Mouse (Mus musculus): ENCODE measurements around the gene Myo6.
"Not testable (repeated sequence)": the region's sequence is repeated elsewhere in the genome, so short reads cannot be mapped to it uniquely, and the experiment has no call there.

Myo6 gene

DNA sequence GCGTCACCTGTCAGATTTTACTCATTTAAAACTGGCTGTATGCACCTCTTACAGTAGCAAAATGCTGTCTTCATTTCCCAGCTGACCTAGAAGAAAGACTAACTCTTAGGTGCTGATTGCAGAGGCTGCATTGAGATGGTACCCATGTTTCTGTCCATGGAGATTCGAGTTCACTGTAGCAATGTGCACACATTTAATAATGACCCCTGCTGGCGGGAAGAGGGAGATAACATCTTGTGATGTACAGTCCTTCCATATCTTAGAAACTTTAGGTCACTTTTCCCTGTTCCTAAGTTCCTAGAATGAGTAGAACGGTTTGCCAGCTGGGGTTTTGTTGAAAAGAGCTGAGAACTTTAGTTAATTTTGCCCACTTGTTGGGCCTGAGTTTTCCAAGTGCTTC lies 138.7 kb downstream of the Myo6 start:
- no peak for DNase-seq (ENCODE audit: low spot score in 2 of 2)

DNA sequence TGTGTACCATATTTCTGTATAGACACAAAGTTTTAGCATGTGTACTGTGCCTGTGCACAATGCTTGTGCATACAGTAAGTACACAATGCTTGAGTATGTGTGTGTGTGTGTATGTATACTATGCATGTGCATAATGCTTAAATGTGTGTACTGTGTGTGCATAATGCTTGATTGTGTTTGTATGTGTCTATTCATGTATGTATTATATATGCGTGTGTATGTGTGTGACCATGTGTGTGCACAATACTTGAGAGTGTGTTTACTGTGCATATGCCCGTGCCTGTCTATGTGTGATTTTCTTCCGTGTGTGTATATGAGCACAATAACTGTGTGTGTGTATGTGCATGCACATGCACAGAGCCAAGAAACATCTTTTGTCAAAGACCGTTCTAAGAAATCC lies 141.6 kb downstream of the Myo6 start:
- no peak for DNase-seq (ENCODE audit: low spot score in 2 of 2)

DNA sequence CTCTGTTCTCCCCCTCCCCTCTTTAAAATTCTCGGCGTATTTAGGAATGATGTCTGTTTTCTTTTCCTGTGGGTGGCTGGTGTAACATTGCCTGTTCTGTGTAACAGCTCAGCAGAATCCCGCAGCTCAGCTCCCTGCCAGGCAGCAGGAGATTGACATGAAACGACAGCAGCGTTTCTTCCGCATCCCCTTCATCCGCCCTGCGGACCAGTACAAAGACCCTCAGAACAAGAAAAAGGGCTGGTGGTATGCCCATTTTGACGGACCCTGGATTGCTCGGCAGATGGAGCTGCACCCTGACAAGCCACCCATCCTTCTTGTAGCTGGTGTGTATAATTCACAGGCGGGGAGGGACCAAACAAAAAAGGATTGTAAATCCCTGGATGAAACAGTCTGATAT lies 142.0 kb downstream of the Myo6 start:
- DNase-seq (ENCODE audit: low spot score in 2 of 2), result peak; percentile 7 to 12

DNA sequence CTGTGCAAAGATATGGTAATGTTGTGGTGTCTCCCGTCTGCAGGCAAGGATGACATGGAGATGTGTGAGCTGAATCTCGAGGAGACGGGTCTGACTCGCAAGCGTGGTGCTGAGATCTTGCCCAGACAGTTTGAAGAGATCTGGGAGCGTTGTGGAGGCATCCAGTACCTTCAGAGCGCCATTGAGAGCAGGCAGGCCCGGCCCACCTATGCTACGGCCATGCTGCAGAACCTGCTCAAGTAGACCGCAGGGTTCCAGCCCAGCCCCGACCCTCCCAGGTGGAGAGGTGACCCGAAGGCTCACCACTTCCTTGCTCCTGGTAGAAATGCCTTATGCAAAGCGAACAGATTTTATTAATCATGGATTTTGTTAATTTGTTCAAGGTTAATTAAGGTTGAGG lies 142.8 kb downstream of the Myo6 start:
- no peak for DNase-seq (ENCODE audit: low spot score in 2 of 2)

DNA sequence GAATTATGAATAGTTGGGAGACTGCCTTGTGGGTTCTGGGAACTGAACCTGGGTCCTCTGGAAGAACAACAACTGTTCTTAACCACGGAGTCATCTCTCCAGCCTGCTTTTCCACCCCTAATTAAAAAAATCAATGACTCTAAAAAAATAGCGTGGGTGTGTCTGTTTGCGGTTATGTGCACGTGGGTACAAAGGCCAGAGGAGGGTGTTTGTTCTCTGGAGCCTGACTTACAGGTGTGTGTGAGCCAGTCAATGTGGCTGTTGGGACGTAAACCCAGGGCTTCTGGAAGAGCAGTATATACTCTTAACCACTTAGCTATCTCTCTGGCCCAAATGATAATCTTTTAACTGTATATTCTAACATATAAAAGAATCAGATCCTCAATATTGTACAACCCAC lies 148.8 kb downstream of the Myo6 start:
- no peak for DNase-seq (ENCODE audit: low spot score in 2 of 2)

DNA sequence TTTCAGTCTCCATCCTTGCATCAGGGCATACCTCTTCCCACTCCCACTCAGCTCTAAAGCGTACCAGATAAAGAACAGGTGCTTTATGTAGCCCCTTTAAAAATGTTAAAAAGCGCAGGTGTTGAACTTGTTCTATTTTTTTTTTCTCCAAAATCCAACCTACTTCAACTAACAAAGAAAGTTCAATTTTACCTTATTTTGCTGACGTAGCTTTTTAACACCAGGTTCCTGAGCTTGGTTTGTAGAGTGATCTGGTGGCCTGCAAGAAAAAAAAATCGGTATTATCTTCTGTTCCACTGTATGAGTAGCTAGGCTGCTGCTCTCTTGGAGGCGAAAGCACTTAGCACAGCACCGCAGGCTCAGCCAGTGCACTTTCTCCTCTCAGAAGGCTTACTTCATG lies 151.1 kb downstream of the Myo6 start:
- no peak for DNase-seq (ENCODE audit: low spot score in 2 of 2)

DNA sequence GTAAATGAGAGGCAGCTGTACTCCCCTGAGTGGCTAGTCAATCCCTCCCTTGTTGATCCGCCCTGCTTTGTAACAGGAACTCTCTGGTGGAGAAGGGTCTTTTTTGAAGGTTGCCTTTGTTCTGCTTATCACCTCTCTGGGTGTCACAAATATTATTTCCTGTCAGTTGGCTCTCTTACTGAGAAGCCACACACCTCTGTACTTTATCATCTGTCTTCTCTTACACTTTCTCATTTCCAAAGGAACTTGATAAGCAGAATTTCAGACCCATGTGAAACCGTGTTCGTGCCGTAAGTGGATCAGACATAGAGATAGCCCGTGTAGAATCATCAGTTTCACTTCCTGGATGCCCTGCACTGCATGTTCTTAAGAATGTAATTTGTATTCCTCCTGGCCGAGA lies 153.2 kb downstream of the Myo6 start:
- DNase-seq (ENCODE audit: low spot score in 2 of 2), result no peak

DNA sequence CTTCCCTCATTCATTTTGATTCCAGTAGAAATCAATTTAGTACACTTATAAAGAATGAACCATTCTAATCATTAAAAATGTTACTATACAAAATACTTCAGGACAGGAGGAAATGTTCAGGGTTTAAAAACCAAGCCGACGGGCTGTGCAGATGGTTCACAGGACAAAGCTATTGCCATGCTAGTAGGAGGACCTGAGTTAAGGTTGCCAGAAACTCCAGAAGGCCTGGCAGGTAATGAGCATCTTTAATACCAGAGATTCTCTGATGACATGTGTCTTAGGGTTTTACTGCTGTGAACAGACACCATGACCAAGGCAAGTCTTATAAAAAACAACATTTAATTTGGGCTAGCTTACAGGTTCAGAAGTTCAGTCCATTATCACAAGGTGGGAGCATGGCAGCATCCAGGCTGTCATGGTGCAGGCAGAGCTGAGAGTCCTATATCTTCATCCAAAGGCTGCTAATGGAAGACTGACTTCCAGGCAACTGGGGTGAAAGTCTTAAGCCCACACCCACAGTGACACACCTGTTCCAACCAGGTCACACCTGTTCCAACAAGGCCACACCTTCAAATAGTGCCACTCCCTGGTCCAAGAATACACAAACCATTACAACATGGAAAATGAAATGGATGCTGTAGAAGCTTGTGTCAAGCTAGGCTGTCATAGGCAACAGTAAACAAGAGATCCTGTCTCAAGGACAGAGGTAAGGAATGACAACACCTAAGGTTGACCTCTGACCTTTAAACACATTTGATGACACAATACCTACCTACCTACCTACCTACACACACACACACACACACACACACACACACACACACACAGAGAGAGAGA lies 156.4 kb downstream of the Myo6 start:
- DNase-seq (ENCODE audit: low spot score in 2 of 2), result not testable (repeated sequence)

DNA sequence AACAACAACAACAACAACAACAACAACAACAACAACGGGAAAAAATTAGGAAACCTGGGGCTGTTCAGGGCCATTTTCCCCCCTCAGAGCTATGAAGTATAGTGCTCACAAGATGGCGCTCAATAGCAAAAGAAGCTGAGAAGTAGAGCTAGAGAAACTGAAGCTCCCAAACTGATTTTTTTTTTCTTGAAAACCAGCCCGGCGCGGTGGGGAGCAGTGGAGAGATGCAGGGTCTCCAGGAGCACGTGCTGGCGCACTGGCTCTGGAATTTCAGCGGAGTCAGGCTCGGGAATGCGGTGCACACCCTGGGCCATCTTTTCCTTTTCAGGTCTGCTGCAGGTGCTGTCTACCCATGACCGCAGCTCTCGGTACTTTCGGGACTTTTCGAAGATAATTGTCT lies 167.3 kb downstream of the Myo6 start:
- peak; percentile 31 to 54 for DNase-seq (ENCODE audit: low spot score in 2 of 2)

DNA sequence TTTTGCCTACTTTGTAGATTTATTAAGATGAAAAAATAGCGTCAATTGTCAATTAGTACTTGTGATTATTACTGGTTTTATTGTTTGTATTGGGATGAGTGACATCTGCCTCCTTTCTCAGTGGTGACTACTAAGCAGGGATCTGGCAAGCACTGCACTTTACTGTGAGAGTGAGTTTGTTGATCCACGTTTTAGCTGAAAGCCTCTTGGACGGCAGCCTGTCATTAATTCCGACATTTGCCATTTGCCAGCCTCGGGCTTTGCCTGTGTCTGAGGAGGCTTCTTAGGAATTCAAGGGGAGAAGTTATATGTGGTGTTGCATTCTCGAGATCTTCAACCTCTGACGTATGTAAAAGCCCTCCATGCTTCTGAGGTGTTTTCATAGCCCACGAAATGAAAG lies 168.6 kb downstream of the Myo6 start:
- no peak for DNase-seq (ENCODE audit: low spot score in 2 of 2)

DNA sequence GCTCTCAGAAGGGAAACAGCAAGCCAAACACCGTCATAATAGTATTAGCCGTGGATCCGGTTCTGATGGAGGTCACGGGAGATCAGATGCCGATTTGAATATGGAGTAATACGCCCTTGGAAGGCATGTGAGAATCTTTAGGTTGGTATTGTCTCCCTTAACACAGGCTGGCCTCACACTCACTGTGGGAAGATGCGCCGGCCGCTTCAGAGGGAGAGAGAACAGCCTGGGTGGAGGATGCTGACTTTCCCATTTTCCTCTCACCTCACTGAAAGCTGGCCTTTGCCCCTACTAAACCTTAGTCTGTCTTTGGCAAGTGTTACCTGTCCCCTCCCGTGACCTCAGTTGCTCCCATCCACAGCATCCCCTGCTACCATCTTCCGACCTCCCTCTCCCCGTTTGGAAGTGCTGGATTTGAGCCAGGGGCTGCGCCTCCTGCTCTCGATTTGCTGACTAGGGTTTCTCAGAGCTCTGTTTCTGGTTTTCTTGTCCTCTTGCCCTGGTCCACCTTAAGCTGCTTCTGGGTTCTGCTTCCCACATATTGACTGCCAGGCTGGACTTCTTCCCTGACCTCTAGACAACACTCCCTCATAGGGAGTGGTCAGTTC lies 169.3 kb downstream of the Myo6 start:
- DNase-seq (ENCODE audit: low spot score in 2 of 2), result no peak

DNA sequence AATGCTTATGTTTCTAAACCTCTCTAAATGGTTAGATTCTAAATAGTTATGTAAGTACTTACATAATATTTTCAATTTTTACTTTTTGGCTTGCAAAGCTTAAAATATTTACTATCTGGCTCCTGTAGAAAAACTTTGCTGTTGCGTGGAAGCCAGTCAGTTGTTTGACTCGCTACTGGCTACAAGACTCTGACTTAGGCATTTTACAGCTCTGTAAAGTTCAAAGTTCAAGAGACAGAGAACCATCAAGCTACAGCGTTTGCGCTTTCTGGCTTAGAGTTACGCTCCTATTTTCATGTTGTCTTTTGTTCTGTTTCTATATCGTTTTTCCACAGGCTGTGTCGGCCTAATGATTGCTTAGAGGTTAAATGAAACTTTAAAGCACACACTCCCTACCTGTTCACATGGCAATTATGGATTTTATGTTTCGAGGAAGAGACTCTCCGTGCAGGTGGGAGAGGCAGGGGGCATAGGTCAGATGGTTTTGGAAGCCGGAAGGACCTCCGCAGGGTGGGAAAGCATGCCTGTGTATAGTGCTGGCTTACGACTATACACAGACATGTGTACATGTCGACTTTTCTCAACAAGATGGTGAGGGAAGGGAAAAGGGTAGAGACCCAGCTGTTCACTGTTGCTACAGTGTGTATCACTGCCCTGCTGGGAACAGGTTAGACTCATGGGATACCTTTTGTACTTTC lies 171.0 kb downstream of the Myo6 start:
- DNase-seq (ENCODE audit: low spot score in 2 of 2), result no peak

DNA sequence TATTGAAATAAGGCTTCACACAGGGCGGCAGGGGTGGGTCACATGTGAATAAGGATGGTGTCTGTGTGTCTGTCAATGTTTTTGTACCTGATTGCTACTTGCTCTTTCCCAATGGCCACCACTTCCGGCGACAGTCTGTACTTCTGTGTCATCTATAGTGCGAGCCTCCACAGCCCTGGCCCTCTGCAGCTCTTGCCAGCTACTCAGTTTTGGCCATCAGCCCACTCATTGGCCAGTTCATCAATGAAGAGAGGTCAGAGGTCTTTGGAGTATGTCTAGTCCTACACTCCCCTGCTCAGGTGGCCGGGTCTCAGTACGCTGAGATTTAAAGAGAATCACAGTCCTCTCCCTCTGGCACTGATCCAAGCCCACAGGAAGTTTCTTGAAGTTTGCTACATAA lies 173.2 kb downstream of the Myo6 start:
- DNase-seq (ENCODE audit: low spot score in 2 of 2), result no peak

DNA sequence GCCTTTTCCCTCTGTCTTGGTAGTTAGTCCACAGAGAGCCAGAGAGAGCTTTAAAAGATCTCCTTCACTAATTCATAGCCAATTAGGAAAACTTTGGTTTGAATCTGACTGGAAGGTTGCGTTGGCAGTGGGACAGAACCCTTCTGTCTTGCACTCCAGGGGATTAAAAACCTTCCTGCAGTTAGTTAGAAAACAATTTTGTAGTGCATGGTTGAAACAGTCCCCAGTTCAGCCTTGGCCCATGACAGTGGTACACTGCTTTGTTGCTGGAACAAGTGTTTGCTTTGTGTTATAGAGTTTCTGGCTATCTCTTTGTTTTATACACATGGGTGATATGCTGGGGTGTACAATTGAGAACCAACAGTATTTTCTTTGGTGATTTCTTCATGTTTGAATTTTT lies 176.1 kb downstream of the Myo6 start:
- DNase-seq (ENCODE audit: low spot score in 2 of 2), result peak in 1 of 2 experiments; percentile 6

DNA sequence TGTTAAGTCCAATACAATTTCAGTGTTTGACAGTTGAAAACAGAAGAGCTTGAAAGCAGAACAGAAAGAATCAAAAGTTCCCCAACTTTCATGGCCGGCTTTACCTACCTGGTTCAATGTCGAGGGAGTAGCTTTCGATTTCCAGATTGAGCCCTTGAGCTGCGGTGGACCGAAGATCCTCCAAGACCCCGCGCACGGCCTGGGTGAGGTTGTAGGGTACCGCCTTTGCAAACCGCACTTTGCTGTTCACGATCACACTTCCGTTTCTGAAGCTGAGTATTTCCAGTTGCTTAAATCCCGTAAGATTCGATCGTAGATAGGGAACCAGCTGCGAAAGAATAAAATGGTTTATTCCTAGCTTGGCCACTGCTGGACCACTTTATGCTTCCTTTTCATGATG lies 176.9 kb downstream of the Myo6 start:
- no peak for DNase-seq (ENCODE audit: low spot score in 2 of 2)

DNA sequence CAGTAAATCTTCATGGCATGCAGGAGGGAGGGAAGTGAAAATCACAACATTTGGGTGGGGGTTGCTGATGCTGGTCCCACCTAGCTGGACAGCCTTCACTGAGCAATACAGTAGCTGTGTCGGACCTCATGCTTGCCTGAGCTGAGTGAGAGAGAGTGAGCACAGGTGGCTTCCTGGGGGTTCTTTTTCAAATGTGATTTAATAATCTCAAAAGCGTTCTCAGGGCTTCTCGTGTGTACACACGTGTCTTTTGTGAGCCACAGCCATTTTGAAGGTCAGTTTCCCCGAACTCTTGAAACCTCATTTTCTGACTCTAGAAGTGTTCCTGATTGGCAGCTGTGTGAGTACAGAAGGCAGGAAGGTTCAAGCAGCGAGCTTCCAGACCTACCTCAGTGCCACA lies 177.7 kb downstream of the Myo6 start:
- DNase-seq (ENCODE audit: low spot score in 2 of 2), result no peak

DNA sequence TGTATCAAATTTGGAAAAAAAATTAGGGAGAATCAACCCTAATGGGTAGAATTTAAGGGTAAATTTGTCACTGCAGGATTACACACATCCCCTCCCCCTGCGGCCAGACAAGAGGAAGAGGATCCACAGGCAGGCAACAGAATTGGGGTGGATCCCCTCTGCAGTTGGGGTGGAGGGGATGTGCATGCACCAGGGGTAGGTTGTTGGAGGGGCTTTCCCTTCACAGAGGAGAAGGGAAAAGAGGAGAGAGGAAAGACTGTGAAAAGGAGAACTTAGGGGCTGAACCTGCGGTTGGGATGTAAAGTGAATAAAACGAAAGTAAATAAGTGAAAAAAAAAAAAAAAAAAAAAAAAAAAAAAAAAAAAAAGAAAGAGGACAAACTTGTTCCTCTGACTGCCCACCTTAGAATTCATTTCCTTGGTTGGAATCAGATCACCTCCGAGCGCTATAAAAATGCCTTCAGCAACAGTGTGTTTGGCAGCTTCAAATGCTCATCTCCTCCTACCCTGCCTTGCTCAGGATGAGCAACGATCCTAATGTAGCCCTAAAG lies 179.7 kb downstream of the Myo6 start:
- no peak for DNase-seq (ENCODE audit: low spot score in 2 of 2)

DNA sequence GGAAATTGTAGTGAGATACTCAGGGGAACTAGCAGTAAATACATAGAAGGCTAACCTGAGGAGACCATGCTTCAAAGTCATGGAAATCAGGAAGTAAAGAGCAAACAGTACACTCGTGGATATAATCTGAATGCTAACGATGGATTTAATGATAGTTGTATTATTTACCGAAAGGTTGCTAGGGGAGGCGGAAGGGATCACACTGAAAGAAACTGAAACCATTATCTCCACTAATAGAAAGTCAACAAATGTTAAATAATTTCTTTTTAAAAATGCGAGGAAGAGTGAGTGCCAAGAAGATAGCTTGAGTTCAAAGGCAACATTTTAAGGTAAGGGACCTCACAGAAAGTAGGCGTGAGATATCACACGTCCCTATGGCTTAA lies 186.5 kb downstream of the Myo6 start:
- no peak for DNase-seq (ENCODE audit: low spot score in 2 of 2)

DNA sequence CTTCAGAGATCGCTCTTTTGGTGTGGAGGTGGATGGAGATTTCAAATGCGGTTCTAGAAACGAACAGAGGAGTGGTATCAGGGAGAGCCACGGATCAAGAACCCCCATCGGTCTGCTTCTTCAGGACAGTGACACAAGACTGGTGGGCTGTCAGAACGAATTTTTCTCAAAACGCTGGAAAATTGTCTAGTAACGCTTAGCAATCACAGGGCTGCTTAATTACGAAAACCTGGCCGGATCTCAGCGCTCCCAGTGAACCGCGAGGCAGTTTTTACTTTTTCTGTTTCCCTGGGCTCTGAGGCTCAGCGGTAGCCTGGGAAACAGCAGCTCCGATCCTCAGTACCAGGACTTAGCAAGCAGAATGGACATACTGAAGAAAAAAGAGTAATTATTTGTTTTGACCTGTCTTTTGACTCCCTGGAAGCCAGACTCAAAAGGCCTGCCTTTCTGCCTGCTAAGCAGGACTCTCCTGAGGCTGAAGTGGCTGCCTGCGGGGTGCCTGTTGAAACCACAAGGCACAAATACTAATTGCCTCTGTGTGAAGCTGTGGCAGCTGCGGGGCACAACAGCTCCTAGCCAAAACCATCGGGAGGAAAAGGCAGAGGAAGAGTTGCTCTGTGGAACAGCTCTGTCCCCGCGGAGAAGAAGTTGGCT lies 187.0 kb downstream of the Myo6 start:
- peak in 1 of 2 experiments; percentile 15 for DNase-seq (ENCODE audit: low spot score in 2 of 2)

DNA sequence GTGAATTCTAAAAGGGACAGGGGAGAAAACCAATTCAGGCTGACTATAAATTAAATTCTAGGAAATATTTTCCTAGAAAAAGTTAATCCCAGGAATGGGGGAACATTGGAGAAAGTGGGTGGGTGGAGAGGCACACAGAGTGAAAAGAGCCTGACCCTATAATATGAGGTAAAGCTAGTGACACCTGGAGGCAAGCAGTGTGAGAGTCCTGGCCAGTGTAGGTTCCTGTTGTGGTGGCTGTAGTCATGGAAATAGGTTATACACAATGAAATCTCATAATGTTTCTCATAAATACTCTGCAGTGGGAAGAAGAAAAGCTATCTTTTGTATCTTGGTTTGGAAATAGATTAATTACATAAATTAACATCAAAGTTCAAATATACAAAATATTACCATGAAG lies 195.2 kb downstream of the Myo6 start:
- DNase-seq (ENCODE audit: low spot score in 2 of 2), result no peak
